In the genomic region with DNA sequence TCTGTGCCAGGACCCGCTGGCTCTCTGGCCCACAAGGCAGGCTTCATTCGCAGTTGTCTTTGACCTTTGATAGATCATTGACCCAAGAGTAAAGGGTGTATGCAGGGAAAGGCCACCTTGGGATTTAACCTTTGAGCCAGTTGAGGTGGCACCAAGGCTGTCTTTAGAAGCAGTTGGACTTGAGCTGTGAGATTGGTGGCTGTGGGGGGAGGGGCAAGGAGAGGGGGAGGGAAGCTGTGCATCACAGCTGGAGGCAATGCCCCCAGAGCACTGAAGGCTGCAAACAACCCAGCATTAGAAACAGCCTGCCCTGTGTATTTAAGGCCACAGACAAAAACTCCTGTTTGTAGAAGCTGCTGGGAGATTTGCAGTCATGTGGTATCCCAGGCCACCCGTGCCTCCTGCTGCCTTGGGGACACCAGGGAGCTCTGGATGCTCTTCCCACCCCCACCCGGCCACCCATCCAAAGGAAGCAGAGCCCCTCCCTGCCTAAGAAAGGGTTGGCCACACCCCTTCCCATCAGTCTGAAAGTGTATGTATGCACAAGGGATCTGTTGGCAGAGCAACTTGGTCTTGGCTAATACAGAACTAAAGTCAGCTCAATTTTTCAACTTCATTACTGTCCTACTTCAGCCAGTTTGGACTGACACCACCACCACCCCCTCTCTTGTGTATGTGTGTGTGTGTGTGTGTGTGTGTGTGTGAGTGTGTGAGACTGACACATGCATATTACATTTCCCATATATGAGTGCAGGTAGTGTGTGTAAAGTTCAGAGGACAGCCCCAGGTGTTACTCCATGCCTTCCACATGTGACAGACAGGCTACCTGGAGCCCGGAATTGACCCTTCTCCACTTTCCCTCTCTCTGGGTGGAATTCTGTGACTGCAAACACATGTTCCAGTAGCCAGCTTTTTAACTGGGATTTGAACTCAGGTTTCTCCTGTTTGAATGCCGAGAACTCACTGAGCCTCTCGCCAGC, we compare ENCODE assay signal across 12 mouse cellular contexts. TPM values are rescaled to one million over a fixed set of nuclear protein-coding genes. Genes with fewer than 3 reads are reported as not detected.
A peak's percentile ranks its signal among the peaks of the same experiment; 100 is the strongest.
DNase-seq lines count a peak whose midpoint lies in the region; ATAC-seq and TF ChIP-seq lines count a peak whose summit lies in the region.
"Had no signal": no experiment of that assay in that cellular context is flagged by ENCODE, and none has a peak within 500 bp of the region (broad histone marks: within the 10 kb centered on the region; RNA-seq: fewer than 3 reads in every experiment).

No protein-coding gene starts in this region.

- DNase-seq in heart, postnatal 0 days (ENCODE audit: low spot score), result no peak
- DNase-seq in stomach, postnatal 0 days (ENCODE audit: low spot score), result no peak
- peak; percentile 76 for DNase-seq in thymus, postnatal 4 days

- H3K9ac ChIP-seq in heart, postnatal 0 days (replicated peaks; ENCODE audit: low read depth, low read length), result no peak overlapping the region
- no peak overlapping the region for H3K9ac ChIP-seq in heart, embryonic 11.5 days (ENCODE audit: low read depth, low read length)
- no peak overlapping the region for H3K9ac ChIP-seq in stomach, embryonic 15.5 days
- no peak overlapping the region for H3K9ac ChIP-seq in stomach, postnatal 0 days (ENCODE audit: low read length)
- H3K9ac ChIP-seq in lung, embryonic 15.5 days, result no peak overlapping the region
- H3K9ac ChIP-seq in forebrain, embryonic 16.5 days (replicated peaks; ENCODE audit: low read depth, low read length), result no peak overlapping the region
- H3K9ac ChIP-seq in heart, embryonic 12.5 days, result no peak overlapping the region

- TF ChIP-seq CTCF in heart, postnatal 0 days (IDR thresholded peaks at IDR 0.05; ENCODE audit: low read depth), result no peak
- no peak for TF ChIP-seq CTCF in stomach, postnatal 0 days (IDR thresholded peaks at IDR 0.05; ENCODE audit: low read depth)

- no peaks in the 10 kb centered on the region for H3K27me3 ChIP-seq in heart, postnatal 0 days (ENCODE audit: control insufficient read depth, insufficient read depth, low read length)
- H3K27me3 ChIP-seq in heart, embryonic 11.5 days (ENCODE audit: control insufficient read depth, insufficient read depth, low read length), result no peaks in the 10 kb centered on the region
- H3K27me3 ChIP-seq in stomach, embryonic 15.5 days (replicated peaks), result no peaks in the 10 kb centered on the region
- H3K27me3 ChIP-seq in stomach, postnatal 0 days (ENCODE audit: control insufficient read depth, insufficient read depth, low read length), result no peaks in the 10 kb centered on the region
- no peaks in the 10 kb centered on the region for H3K27me3 ChIP-seq in lung, embryonic 15.5 days
- H3K27me3 ChIP-seq in forebrain, embryonic 16.5 days (replicated peaks; ENCODE audit: control insufficient read depth, insufficient read depth, low read length), result no peaks in the 10 kb centered on the region
- no peaks in the 10 kb centered on the region for H3K27me3 ChIP-seq in heart, embryonic 12.5 days (replicated peaks)

- no peaks in the 10 kb centered on the region for H3K9me3 ChIP-seq in heart, postnatal 0 days (replicated peaks; ENCODE audit: control insufficient read depth, low read length)
- H3K9me3 ChIP-seq in heart, embryonic 11.5 days (replicated peaks; ENCODE audit: control insufficient read depth, low read length), result no peaks in the 10 kb centered on the region
- no peaks in the 10 kb centered on the region for H3K9me3 ChIP-seq in stomach, embryonic 15.5 days
- no peaks in the 10 kb centered on the region for H3K9me3 ChIP-seq in stomach, postnatal 0 days (ENCODE audit: control insufficient read depth, low read length)
- H3K9me3 ChIP-seq in lung, embryonic 15.5 days, result no peaks in the 10 kb centered on the region
- no peaks in the 10 kb centered on the region for H3K9me3 ChIP-seq in forebrain, embryonic 16.5 days (ENCODE audit: control insufficient read depth, low read length)
- H3K9me3 ChIP-seq in heart, embryonic 12.5 days (replicated peaks), result no peaks in the 10 kb centered on the region
- H3K9me3 ChIP-seq: limb, embryonic 10.5 days had no signal

- no peaks in the 10 kb centered on the region for H3K36me3 ChIP-seq in heart, postnatal 0 days (replicated peaks; ENCODE audit: control insufficient read depth, insufficient read depth, low read length)
- H3K36me3 ChIP-seq in heart, embryonic 11.5 days (ENCODE audit: control insufficient read depth, insufficient read depth, low read length), result no peaks in the 10 kb centered on the region
- H3K36me3 ChIP-seq in stomach, embryonic 15.5 days, result no peaks in the 10 kb centered on the region
- no peaks in the 10 kb centered on the region for H3K36me3 ChIP-seq in stomach, postnatal 0 days (ENCODE audit: control insufficient read depth, insufficient read depth, low read length)
- no peaks in the 10 kb centered on the region for H3K36me3 ChIP-seq in lung, embryonic 15.5 days
- H3K36me3 ChIP-seq in forebrain, embryonic 16.5 days (ENCODE audit: control insufficient read depth, insufficient read depth), result no peaks in the 10 kb centered on the region
- no peaks in the 10 kb centered on the region for H3K36me3 ChIP-seq in heart, embryonic 12.5 days
- H3K36me3 ChIP-seq: limb, embryonic 10.5 days had no signal

- no peak overlapping the region for H3K4me3 ChIP-seq in heart, postnatal 0 days (ENCODE audit: low read depth, low read length)
- H3K4me3 ChIP-seq in heart, embryonic 11.5 days (ENCODE audit: low read depth, low read length), result no peak overlapping the region
- no peak overlapping the region for H3K4me3 ChIP-seq in stomach, embryonic 15.5 days (replicated peaks)
- H3K4me3 ChIP-seq in stomach, postnatal 0 days (ENCODE audit: low read depth, low read length), result no peak overlapping the region
- no peak overlapping the region for H3K4me3 ChIP-seq in lung, embryonic 15.5 days
- no peak overlapping the region for H3K4me3 ChIP-seq in forebrain, embryonic 16.5 days (replicated peaks; ENCODE audit: low read length)
- H3K4me3 ChIP-seq in heart, embryonic 12.5 days, result no peak overlapping the region
- H3K4me3 ChIP-seq: limb, embryonic 10.5 days had no signal

- H3K4me2 ChIP-seq in heart, postnatal 0 days (ENCODE audit: low read depth, low read length), result no peak overlapping the region
- no peak overlapping the region for H3K4me2 ChIP-seq in heart, embryonic 11.5 days
- no peak overlapping the region for H3K4me2 ChIP-seq in stomach, embryonic 15.5 days
- no peak overlapping the region; the same call in 1 of the 2 replicates for H3K4me2 ChIP-seq in stomach, postnatal 0 days (replicated peaks; ENCODE audit: low read depth)
- no peak overlapping the region for H3K4me2 ChIP-seq in lung, embryonic 15.5 days
- H3K4me2 ChIP-seq in forebrain, embryonic 16.5 days (ENCODE audit: low read length), result no peak overlapping the region
- H3K4me2 ChIP-seq in heart, embryonic 12.5 days, result no peak overlapping the region

- no peak for TF ChIP-seq EP300 in heart, postnatal 0 days (IDR thresholded peaks at IDR 0.05; ENCODE audit: low read depth)
- TF ChIP-seq EP300 in stomach, postnatal 0 days (optimal IDR thresholded peaks at IDR 0.05), result no peak

- peaks cover 16% of the 10 kb centered on the region; the same call in 1 of the 2 replicates for H3K4me1 ChIP-seq in heart, postnatal 0 days (ENCODE audit: control insufficient read depth, insufficient read depth)
- peaks cover 5% of the 10 kb centered on the region; the same call in 1 of the 2 replicates for H3K4me1 ChIP-seq in heart, embryonic 11.5 days (ENCODE audit: control insufficient read depth, insufficient read depth, low read length)
- H3K4me1 ChIP-seq in stomach, embryonic 15.5 days, result 0 out of 2 replicates have a peak, but pooled peaks cover 8% of the 10 kb centered on the region
- peaks cover 10% of the 10 kb centered on the region; the same call in 1 of the 2 replicates for H3K4me1 ChIP-seq in stomach, postnatal 0 days (replicated peaks; ENCODE audit: control insufficient read depth, insufficient read depth)
- peaks cover 26% of the 10 kb centered on the region for H3K4me1 ChIP-seq in lung, embryonic 15.5 days
- peaks cover 14% of the 10 kb centered on the region for H3K4me1 ChIP-seq in forebrain, embryonic 16.5 days (replicated peaks; ENCODE audit: control insufficient read depth, insufficient read depth, low read length)
- peaks cover 16% of the 10 kb centered on the region; the same call in 1 of the 2 replicates for H3K4me1 ChIP-seq in heart, embryonic 12.5 days (replicated peaks)

- WGBS in heart, postnatal 0 days, result 49% methylated on average over 7 of the region's 7 CpGs
- WGBS in heart, embryonic 11.5 days (ENCODE audit: insufficient replicate concordance), result 59% methylated on average over 7 of the region's 7 CpGs
- 54% methylated on average over 7 of the region's 7 CpGs for WGBS in stomach, embryonic 15.5 days
- WGBS in stomach, postnatal 0 days, result 42% methylated on average over 7 of the region's 7 CpGs
- 47% methylated on average over 7 of the region's 7 CpGs for WGBS in lung, embryonic 15.5 days
- WGBS in forebrain, embryonic 16.5 days, result 59% methylated on average over 7 of the region's 7 CpGs
- WGBS in heart, embryonic 12.5 days, result 60% methylated on average over 7 of the region's 7 CpGs

- ATAC-seq in heart, postnatal 0 days (ENCODE audit: insufficient read depth, low read depth), result no peak
- no peak for ATAC-seq in heart, embryonic 11.5 days (replicated peaks; ENCODE audit: insufficient number of reproducible peaks, low FRiP score, low TSS enrichment)
- ATAC-seq in stomach, embryonic 15.5 days (ENCODE audit: insufficient read depth, low FRiP score, low read depth), result 0 out of 2 replicates have a peak, but pooled peaks have one; percentile 30
- ATAC-seq in stomach, postnatal 0 days (ENCODE audit: low FRiP score, low TSS enrichment), result no peak; the same call in 1 of the 2 replicates
- ATAC-seq in lung, embryonic 15.5 days (ENCODE audit: borderline replicate concordance, extremely low read depth, low FRiP score, low TSS enrichment), result peak; percentile 26; the same call in 1 of the 2 replicates
- ATAC-seq in forebrain, embryonic 16.5 days, result no peak
- ATAC-seq in heart, embryonic 12.5 days (ENCODE audit: insufficient number of reproducible peaks, low FRiP score), result no peak

- peak overlapping the region; percentile 41 for H3K27ac ChIP-seq in heart, postnatal 0 days (ENCODE audit: low read depth)
- no peak overlapping the region for H3K27ac ChIP-seq in heart, embryonic 11.5 days (ENCODE audit: low read depth, low read length)
- no peak overlapping the region for H3K27ac ChIP-seq in stomach, embryonic 15.5 days
- H3K27ac ChIP-seq in stomach, postnatal 0 days (replicated peaks), result no peak overlapping the region; the same call in none of the 2 replicates
- peak overlapping the region; percentile 32 for H3K27ac ChIP-seq in lung, embryonic 15.5 days
- no peak overlapping the region for H3K27ac ChIP-seq in forebrain, embryonic 16.5 days (ENCODE audit: low read length)
- no peak overlapping the region for H3K27ac ChIP-seq in heart, embryonic 12.5 days (ENCODE audit: poor library complexity, severe bottlenecking)
- H3K27ac ChIP-seq: limb, embryonic 10.5 days had no signal

RNA-seq across cellular contexts. Expression of a gene that starts 6.3 kb away (rescaled TPM):
- total RNA-seq in heart, postnatal 0 days (2014; rRNA removed; ENCODE audit: low replicate concordance), result not detected in 2 replicates
- polyA plus RNA-seq in heart, postnatal 0 days (2015; fragmentation: Nextera tagmentation; extraction: Ambion mirVana), result 0.14 and 0.21 TPM in 2 replicates
- 0.31 TPM in 1 of 2 replicates, not detected in the other for polyA plus RNA-seq in heart, embryonic 11.5 days (2014; fragmentation: Nextera tagmentation; extraction: Ambion mirVana)
- polyA plus RNA-seq in stomach, embryonic 15.5 days (2015; fragmentation: Nextera tagmentation; extraction: Ambion mirVana), result 0.18 TPM in 1 of 2 replicates, not detected in the other
- polyA plus RNA-seq in stomach, postnatal 0 days (2015; fragmentation: Nextera tagmentation; extraction: Ambion mirVana), result 0.21 and 0.27 TPM in 2 replicates
- not detected in 2 replicates for polyA plus RNA-seq in lung, embryonic 15.5 days (2015; fragmentation: Nextera tagmentation; extraction: Ambion mirVana)
- 0.08 and 0.53 TPM in 2 replicates for polyA plus RNA-seq in forebrain, embryonic 16.5 days (2015; fragmentation: Nextera tagmentation; extraction: Ambion mirVana)
- not detected in 2 replicates for polyA plus RNA-seq in heart, embryonic 12.5 days (2016; fragmentation: Nextera tagmentation; extraction: Ambion mirVana)
- total RNA-seq: hematopoietic stem cell, adult 5-6 weeks; MEL had no signal
- polyA plus RNA-seq: stomach, embryonic 14.5 days had no signal

Comparison
In these comparisons a context has a peak if more than half of its experiments do, and no peak if none do; other contexts are left out.
1. ATAC-seq: peak in stomach, embryonic 15.5 days (single experiment) and lung, embryonic 15.5 days (single experiment); none in heart, postnatal 0 days (single experiment), heart, embryonic 11.5 days (single experiment), stomach, postnatal 0 days (single experiment), forebrain, embryonic 16.5 days (single experiment) and heart, embryonic 12.5 days (single experiment).
2. H3K27ac ChIP-seq: peak in heart, postnatal 0 days (single experiment) and lung, embryonic 15.5 days (single experiment); none in heart, embryonic 11.5 days (single experiment), stomach, embryonic 15.5 days (single experiment), stomach, postnatal 0 days (single experiment), forebrain, embryonic 16.5 days (single experiment) and heart, embryonic 12.5 days (single experiment).